Mouse (Mus musculus): ENCODE measurements around the gene Il1rapl1. TPM values are rescaled to one million over a fixed set of nuclear protein-coding genes. Genes with fewer than 3 reads are reported as not detected.

Il1rapl1 gene
- polyA plus RNA-seq, 2 experiments: not detected

DNA sequence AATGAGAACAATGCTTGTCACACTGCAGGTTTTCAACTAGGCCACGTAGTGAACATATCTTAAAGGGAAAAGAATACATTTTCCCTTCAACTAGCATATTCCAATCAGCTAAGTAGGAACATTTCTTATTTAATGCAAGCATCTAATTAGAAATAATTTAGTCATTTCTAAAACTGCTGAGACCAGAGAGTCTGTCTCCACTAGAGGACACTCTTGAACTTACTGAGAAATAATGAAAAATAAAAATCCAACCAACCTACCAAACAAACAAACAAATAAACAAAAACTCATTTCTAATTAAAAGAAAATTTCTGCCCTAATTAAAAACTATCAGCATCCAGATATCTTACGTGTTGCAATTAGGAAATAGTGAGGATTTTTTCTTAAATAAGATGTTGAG lies 1312.7 kb downstream of the Il1rapl1 start:
- no peak for ATAC-seq (ENCODE audit: insufficient read depth)

DNA sequence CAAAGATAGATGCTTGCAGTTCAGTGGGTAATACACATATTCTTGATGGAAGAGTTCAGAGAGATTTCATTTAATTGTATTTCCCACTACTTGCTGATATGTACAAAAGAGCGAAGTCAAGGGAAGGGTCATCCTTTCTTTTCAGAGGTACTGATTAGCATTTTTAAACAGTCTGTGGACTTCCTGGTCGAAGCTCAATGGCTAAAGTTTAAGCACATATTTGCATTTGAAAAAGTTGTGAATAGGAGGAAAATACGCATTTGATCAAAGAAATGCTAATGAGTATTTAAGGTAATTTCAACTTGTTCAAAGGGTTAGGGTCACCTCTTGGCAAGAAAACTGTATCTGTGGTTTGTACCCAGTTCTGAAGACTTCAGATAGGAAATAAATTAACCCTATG lies 1386.6 kb downstream of the Il1rapl1 start:
- Histone ChIP-seq H3K27ac (no peak overlapping the region), H3K4me2 (ENCODE audit: low read depth) (no peak overlapping the region), H3K27me3 (ENCODE audit: control insufficient read depth, insufficient read depth, low read length) (no peaks in the 10 kb centered on the region), H3K36me3 (replicated peaks; ENCODE audit: control insufficient read depth, insufficient read depth, low read depth) (no peaks in the 10 kb centered on the region), H3K9ac (replicated peaks) (no peak overlapping the region), H3K9me3 (ENCODE audit: control insufficient read depth, low read length) (no peaks in the 10 kb centered on the region), H3K4me3 (ENCODE audit: insufficient read depth in 1 of 2, low read depth in 2 of 2, low read length in 2 of 2) (no peak overlapping the region), H3K4me1 (replicated peaks; ENCODE audit: control insufficient read depth in 2 of 2, insufficient read depth in 2 of 2, low read length in 1 of 2) (no peaks in the 10 kb centered on the region)
- ATAC-seq (ENCODE audit: insufficient read depth) (no peak), DNase-seq (ENCODE audit: low read depth in 3 of 3, low spot score in 3 of 3) (no peak)
- WGBS (ENCODE audit: insufficient replicate concordance): 50% methylated on average over 3 of the region's 3 CpGs
- no peak for TF ChIP-seq EP300 (IDR thresholded peaks at IDR 0.05; ENCODE audit: low read depth)
- no peak for TF ChIP-seq CTCF (IDR thresholded peaks at IDR 0.05; ENCODE audit: low read depth)

More for the DNA sequence above, 1312.7 kb downstream of the Il1rapl1 start:
- no peak overlapping the region for H3K4me2 ChIP-seq (ENCODE audit: low read depth)
- DNase-seq (ENCODE audit: low read depth in 3 of 3, low spot score in 3 of 3): no peak
- no peaks in the 10 kb centered on the region for H3K9me3 ChIP-seq (ENCODE audit: control insufficient read depth, low read length)
- no peak overlapping the region for H3K4me3 ChIP-seq (ENCODE audit: insufficient read depth in 1 of 2, low read depth in 2 of 2, low read length in 2 of 2)
- TF ChIP-seq EP300 (IDR thresholded peaks at IDR 0.05; ENCODE audit: low read depth) (no peak), CTCF (IDR thresholded peaks at IDR 0.05; ENCODE audit: low read depth) (no peak)
- no peaks in the 10 kb centered on the region for H3K27me3 ChIP-seq (ENCODE audit: control insufficient read depth, insufficient read depth, low read length)
- H3K36me3 ChIP-seq (replicated peaks; ENCODE audit: control insufficient read depth, insufficient read depth, low read depth): no peaks in the 10 kb centered on the region
- H3K27ac ChIP-seq: no peak overlapping the region
- H3K9ac ChIP-seq (replicated peaks): no peak overlapping the region
- 48% methylated on average over 2 of the region's 2 CpGs for WGBS (ENCODE audit: insufficient replicate concordance)
- H3K4me1 ChIP-seq (replicated peaks; ENCODE audit: control insufficient read depth in 2 of 2, insufficient read depth in 2 of 2, low read length in 1 of 2): no peaks in the 10 kb centered on the region
